Mouse (Mus musculus): ENCODE measurements at regions not wholly inside any gene's neighbourhood (a gene's known extent, or its start where the extent isn't known, plus 50 kb on each side); places are given as distances from the start of the nearest gene placed in this dataset.
"Not testable (repeated sequence)": the region's sequence is repeated elsewhere in the genome, so short reads cannot be mapped to it uniquely, and the experiment has no call there.

DNA sequence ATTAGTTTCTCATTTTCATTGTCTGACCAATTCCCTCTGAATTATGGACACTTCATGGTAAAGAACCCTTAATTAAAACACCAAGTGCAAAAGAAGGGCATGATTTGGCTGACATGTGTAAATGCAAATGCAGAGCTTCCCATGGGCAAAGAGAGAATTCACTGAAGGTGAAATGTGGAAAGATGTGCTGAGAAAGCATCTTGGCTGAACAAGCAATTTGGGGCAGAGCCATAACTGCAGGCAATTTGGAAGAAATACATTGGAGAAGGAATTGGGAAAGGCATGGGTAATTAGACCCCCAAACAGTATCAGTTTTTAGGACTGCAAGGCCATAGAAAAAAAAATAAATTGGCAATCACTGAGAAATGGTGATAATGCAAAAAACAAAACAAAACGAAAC, 153.3 kb upstream of the Arsj start:
- H3K9me3 ChIP-seq (replicated peaks; ENCODE audit: control insufficient read depth, low read length), result no peaks in the 10 kb centered on the region
- no peak for TF ChIP-seq EP300 (IDR thresholded peaks at IDR 0.05; ENCODE audit: low read depth)
- TF ChIP-seq CTCF (IDR thresholded peaks at IDR 0.05; ENCODE audit: low read depth), result no peak
- WGBS, result 69% methylated on average over 1 of the region's 1 CpGs
- no peak overlapping the region for H3K27ac ChIP-seq (ENCODE audit: low read depth)
- no peak for ATAC-seq (ENCODE audit: insufficient read depth, low read depth)
- no peaks in the 10 kb centered on the region for H3K27me3 ChIP-seq (ENCODE audit: control insufficient read depth, insufficient read depth, low read length)
- no peak overlapping the region for H3K4me3 ChIP-seq (ENCODE audit: low read depth, low read length)
- no peak overlapping the region for H3K4me2 ChIP-seq (ENCODE audit: low read depth, low read length)
- H3K36me3 ChIP-seq (replicated peaks; ENCODE audit: control insufficient read depth, insufficient read depth, low read length), result no peaks in the 10 kb centered on the region
- no peaks in the 10 kb centered on the region for H3K4me1 ChIP-seq (ENCODE audit: control insufficient read depth, insufficient read depth)
- DNase-seq (ENCODE audit: low spot score), result no peak
- no peak overlapping the region for H3K9ac ChIP-seq (replicated peaks; ENCODE audit: low read depth, low read length)

DNA sequence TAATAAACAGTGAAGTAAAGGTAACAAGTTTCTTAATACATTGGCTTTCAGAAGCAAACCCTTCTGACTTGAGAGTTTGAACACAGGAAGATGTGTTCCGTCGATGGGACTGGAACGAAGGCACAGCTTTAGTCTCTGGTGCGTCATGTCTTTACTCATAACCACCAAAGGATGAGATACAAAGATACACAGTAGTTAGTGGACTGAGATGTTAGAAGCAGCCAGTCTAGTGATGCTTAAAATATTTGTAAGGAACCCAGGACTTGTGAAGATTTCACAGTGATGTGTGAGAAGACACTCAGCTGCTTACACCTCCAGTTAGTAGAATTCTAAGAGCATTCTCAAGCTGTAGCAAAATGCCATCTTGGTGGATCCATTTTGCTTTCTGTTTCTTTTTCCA, 135.9 kb upstream of the Arsj start:
- no peak for TF ChIP-seq CTCF (IDR thresholded peaks at IDR 0.05; ENCODE audit: low read depth)
- TF ChIP-seq EP300 (IDR thresholded peaks at IDR 0.05; ENCODE audit: low read depth), result no peak
- H3K9me3 ChIP-seq (replicated peaks; ENCODE audit: control insufficient read depth, low read length), result no peaks in the 10 kb centered on the region
- H3K36me3 ChIP-seq (replicated peaks; ENCODE audit: control insufficient read depth, insufficient read depth, low read length), result no peaks in the 10 kb centered on the region
- DNase-seq (ENCODE audit: low spot score), result no peak
- ATAC-seq (ENCODE audit: insufficient read depth, low read depth), result no peak
- no peak overlapping the region for H3K4me2 ChIP-seq (ENCODE audit: low read depth, low read length)
- H3K9ac ChIP-seq (replicated peaks; ENCODE audit: low read depth, low read length), result no peak overlapping the region
- 86% methylated on average over 4 of the region's 4 CpGs for WGBS
- no peaks in the 10 kb centered on the region for H3K27me3 ChIP-seq (ENCODE audit: control insufficient read depth, insufficient read depth, low read length)
- H3K4me3 ChIP-seq (ENCODE audit: low read depth, low read length), result no peak overlapping the region
- H3K27ac ChIP-seq (ENCODE audit: low read depth), result no peak overlapping the region
- H3K4me1 ChIP-seq (ENCODE audit: control insufficient read depth, insufficient read depth), result no peaks in the 10 kb centered on the region

DNA sequence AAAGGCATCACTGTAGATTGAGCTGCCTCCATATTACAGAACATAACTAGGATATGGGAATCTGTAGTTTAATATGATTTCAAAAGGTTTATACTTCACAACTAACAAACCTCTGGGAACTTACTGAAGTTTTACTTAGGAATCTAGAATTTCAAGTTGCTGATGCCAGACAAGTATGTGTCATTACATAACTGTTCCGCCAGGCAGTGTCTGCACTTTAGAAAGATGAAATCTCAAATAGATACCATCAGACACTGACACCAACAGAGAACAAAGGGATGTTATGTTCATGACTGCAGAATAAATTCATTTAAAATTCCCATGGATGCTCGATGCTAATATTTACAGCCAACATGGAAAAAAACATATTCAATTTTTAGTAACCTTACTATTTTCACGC, 117.7 kb upstream of the Arsj start:
- Histone ChIP-seq H3K27ac (ENCODE audit: low read depth) (no peak overlapping the region), H3K36me3 (replicated peaks; ENCODE audit: control insufficient read depth, insufficient read depth, low read length) (no peaks in the 10 kb centered on the region), H3K9ac (replicated peaks; ENCODE audit: low read depth, low read length) (no peak overlapping the region), H3K27me3 (ENCODE audit: control insufficient read depth, insufficient read depth, low read length) (no peaks in the 10 kb centered on the region), H3K4me2 (ENCODE audit: low read depth, low read length) (no peak overlapping the region), H3K4me3 (ENCODE audit: low read depth, low read length) (no peak overlapping the region), H3K9me3 (replicated peaks; ENCODE audit: control insufficient read depth, low read length) (no peaks in the 10 kb centered on the region), H3K4me1 (ENCODE audit: control insufficient read depth, insufficient read depth) (no peaks in the 10 kb centered on the region)
- WGBS, result 81% methylated on average over 3 of the region's 3 CpGs
- ATAC-seq (ENCODE audit: insufficient read depth, low read depth), result no peak
- no peak for DNase-seq (ENCODE audit: low spot score)
- TF ChIP-seq EP300 (IDR thresholded peaks at IDR 0.05; ENCODE audit: low read depth) (no peak), CTCF (IDR thresholded peaks at IDR 0.05; ENCODE audit: low read depth) (no peak)

DNA sequence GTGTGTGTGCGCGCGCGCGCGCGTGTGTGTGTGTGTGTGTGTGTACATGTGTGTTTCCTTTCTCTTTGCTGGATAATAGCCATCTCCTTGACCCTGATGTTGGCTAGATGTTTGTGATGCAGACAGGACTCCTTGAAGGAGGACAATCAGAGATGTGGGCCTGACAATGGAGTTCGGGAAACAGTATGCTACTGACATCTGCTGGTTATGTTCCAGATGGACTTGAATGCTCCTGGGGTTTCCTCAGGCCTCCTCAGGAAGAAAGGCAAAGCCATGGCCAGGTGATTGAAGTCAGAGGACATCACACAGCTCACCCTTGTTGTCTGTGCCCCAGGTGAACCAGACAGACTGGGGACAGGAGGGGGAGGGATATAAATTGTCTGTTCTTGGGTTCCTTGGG, 102.2 kb upstream of the Arsj start:
- whole genome bisulfite sequencing, result 64% methylated on average over 8 of the region's 8 CpGs
- Histone ChIP-seq H3K4me3 (ENCODE audit: low read depth, low read length) (no peak overlapping the region), H3K4me1 (ENCODE audit: control insufficient read depth, insufficient read depth) (no peaks in the 10 kb centered on the region), H3K9ac (replicated peaks; ENCODE audit: low read depth, low read length) (no peak overlapping the region), H3K27ac (ENCODE audit: low read depth) (no peak overlapping the region), H3K36me3 (replicated peaks; ENCODE audit: control insufficient read depth, insufficient read depth, low read length) (no peaks in the 10 kb centered on the region), H3K4me2 (ENCODE audit: low read depth, low read length) (no peak overlapping the region), H3K27me3 (ENCODE audit: control insufficient read depth, insufficient read depth, low read length) (no peaks in the 10 kb centered on the region), H3K9me3 (replicated peaks; ENCODE audit: control insufficient read depth, low read length) (no peaks in the 10 kb centered on the region)
- no peak for ATAC-seq (ENCODE audit: insufficient read depth, low read depth)
- DNase-seq (ENCODE audit: low spot score), result no peak
- TF ChIP-seq EP300 (IDR thresholded peaks at IDR 0.05; ENCODE audit: low read depth), result no peak
- TF ChIP-seq CTCF (IDR thresholded peaks at IDR 0.05; ENCODE audit: low read depth), result peak; percentile 41

DNA sequence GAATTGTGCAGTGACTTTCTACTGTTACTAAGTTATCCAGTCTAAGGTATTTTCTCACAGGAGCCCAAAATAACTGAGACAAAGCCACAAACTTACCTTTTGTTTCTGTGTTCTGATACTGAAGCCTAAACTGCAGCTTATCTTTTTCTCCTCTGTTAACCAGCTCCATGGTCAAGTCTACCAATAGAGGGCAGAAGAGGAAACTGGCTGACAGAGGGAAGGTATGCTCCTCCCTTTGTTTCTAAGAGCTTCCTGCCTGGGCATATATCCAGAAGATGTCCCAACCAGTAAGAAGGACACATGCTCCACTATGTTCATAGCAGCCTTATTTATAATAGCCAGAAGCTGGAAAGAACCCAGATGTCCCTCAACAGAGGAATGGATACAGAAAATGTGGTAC, 91.5 kb upstream of the Arsj start:
- ATAC-seq (ENCODE audit: insufficient read depth, low read depth); DNase-seq (ENCODE audit: low spot score); H3K36me3 ChIP-seq (replicated peaks; ENCODE audit: control insufficient read depth, insufficient read depth, low read length); H3K9me3 ChIP-seq (replicated peaks; ENCODE audit: control insufficient read depth, low read length); H3K4me2 ChIP-seq (ENCODE audit: low read depth, low read length); H3K27ac ChIP-seq (ENCODE audit: low read depth); H3K9ac ChIP-seq (replicated peaks; ENCODE audit: low read depth, low read length); H3K4me1 ChIP-seq (ENCODE audit: control insufficient read depth, insufficient read depth); H3K27me3 ChIP-seq (ENCODE audit: control insufficient read depth, insufficient read depth, low read length); H3K4me3 ChIP-seq (ENCODE audit: low read depth, low read length): not testable (repeated sequence)

DNA sequence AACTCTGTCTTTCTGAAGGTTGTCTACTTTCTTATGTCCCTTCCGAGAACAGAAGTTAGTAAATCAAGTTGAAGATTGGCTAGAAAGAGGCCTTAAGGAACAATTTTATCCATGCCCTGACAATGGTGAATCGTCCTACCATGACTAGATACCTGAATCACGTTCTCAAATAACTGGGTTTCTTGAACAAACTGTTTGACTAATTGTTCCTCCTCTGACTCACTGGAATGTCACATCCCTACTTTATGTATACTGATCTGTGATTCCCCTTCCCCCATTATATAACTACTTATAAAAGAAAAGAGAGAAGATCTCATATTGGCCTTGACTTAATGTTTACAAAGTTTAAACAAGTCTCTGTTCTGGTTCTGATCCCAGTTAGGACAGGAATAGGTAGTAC, 89.9 kb upstream of the Arsj start:
- H3K36me3 ChIP-seq (replicated peaks; ENCODE audit: control insufficient read depth, insufficient read depth, low read length), result no peaks in the 10 kb centered on the region
- ATAC-seq (ENCODE audit: insufficient read depth, low read depth), result no peak
- no peak overlapping the region for H3K4me3 ChIP-seq (ENCODE audit: low read depth, low read length)
- 89% methylated on average over 3 of the region's 3 CpGs for WGBS
- DNase-seq (ENCODE audit: low spot score), result no peak
- no peaks in the 10 kb centered on the region for H3K4me1 ChIP-seq (ENCODE audit: control insufficient read depth, insufficient read depth)
- H3K27ac ChIP-seq (ENCODE audit: low read depth), result no peak overlapping the region
- no peaks in the 10 kb centered on the region for H3K9me3 ChIP-seq (replicated peaks; ENCODE audit: control insufficient read depth, low read length)
- TF ChIP-seq EP300 (IDR thresholded peaks at IDR 0.05; ENCODE audit: low read depth) (no peak), CTCF (IDR thresholded peaks at IDR 0.05; ENCODE audit: low read depth) (no peak)
- no peak overlapping the region for H3K9ac ChIP-seq (replicated peaks; ENCODE audit: low read depth, low read length)
- H3K27me3 ChIP-seq (ENCODE audit: control insufficient read depth, insufficient read depth, low read length), result no peaks in the 10 kb centered on the region
- H3K4me2 ChIP-seq (ENCODE audit: low read depth, low read length), result no peak overlapping the region
